In genomic region chr10:19414834-19415233, GRCm38 (mm10) we compare ENCODE assay signal across 31 mouse cellular contexts. TPM values are rescaled to one million over a fixed set of nuclear protein-coding genes. Genes with fewer than 3 reads are reported as not detected.
DNase-seq lines count a peak whose midpoint lies in the region; ATAC-seq lines count a peak whose summit lies in the region.
"Had no signal": no experiment of that assay in that cellular context is flagged by ENCODE, and none has a peak within 500 bp of the region (broad histone marks: within the 10 kb centered on the region; RNA-seq: fewer than 3 reads in every experiment).

No protein-coding gene starts in this region.

- H3K36me3 ChIP-seq in hindbrain, embryonic 10.5 days = no peaks in the 10 kb centered on the region
- H3K36me3 ChIP-seq in hindbrain, embryonic 12.5 days = no peaks in the 10 kb centered on the region
- H3K36me3 ChIP-seq in intestine, embryonic 14.5 days (ENCODE audit: control insufficient read depth, insufficient read depth, low read length) = no peaks in the 10 kb centered on the region
- no peaks in the 10 kb centered on the region for H3K36me3 ChIP-seq in intestine, embryonic 15.5 days
- no peaks in the 10 kb centered on the region for H3K36me3 ChIP-seq in hindbrain, embryonic 15.5 days
- H3K36me3 ChIP-seq in neural tube, embryonic 11.5 days (ENCODE audit: control insufficient read depth, insufficient read depth, low read length) = no peaks in the 10 kb centered on the region
- H3K36me3 ChIP-seq: embryonic facial prominence, embryonic 10.5 days; embryonic facial prominence, embryonic 13.5 days; forebrain, embryonic 12.5 days; forebrain, embryonic 15.5 days; G1E; heart, embryonic 10.5 days had no signal

- H3K9me3 ChIP-seq in hindbrain, embryonic 10.5 days = 0 out of 2 replicates have a peak, but pooled peaks cover 4% of the 10 kb centered on the region
- no peaks in the 10 kb centered on the region for H3K9me3 ChIP-seq in hindbrain, embryonic 12.5 days (replicated peaks)
- no peaks in the 10 kb centered on the region for H3K9me3 ChIP-seq in intestine, embryonic 14.5 days (ENCODE audit: control insufficient read depth, low read length)
- H3K9me3 ChIP-seq in intestine, embryonic 15.5 days = no peaks in the 10 kb centered on the region
- H3K9me3 ChIP-seq in hindbrain, embryonic 15.5 days = no peaks in the 10 kb centered on the region
- H3K9me3 ChIP-seq in neural tube, embryonic 11.5 days (ENCODE audit: control insufficient read depth, low read length) = no peaks in the 10 kb centered on the region
- H3K9me3 ChIP-seq: embryonic facial prominence, embryonic 10.5 days; embryonic facial prominence, embryonic 13.5 days; forebrain, embryonic 12.5 days; forebrain, embryonic 15.5 days; G1E; heart, embryonic 10.5 days had no signal

- no peak for ATAC-seq in hindbrain, embryonic 12.5 days (ENCODE audit: low FRiP score)
- no peak for ATAC-seq in intestine, embryonic 14.5 days (replicated peaks; ENCODE audit: low FRiP score, low TSS enrichment, low read depth)
- no peak for ATAC-seq in intestine, embryonic 15.5 days
- peak; percentile 15; the same call in 1 of the 2 replicates for ATAC-seq in hindbrain, embryonic 15.5 days (ENCODE audit: low FRiP score, low read depth)
- ATAC-seq in neural tube, embryonic 11.5 days (ENCODE audit: insufficient read depth, low FRiP score, low TSS enrichment) = 0 out of 2 replicates have a peak, but pooled peaks have one; percentile 11
- ATAC-seq: forebrain, embryonic 15.5 days; inflammation-experienced regulatory T-cells, adult 6 months; Patski had no signal

- H3K27me3 ChIP-seq in hindbrain, embryonic 10.5 days (ENCODE audit: insufficient read depth, poor library complexity, severe bottlenecking) = peaks cover 26% of the 10 kb centered on the region; the same call in 1 of the 2 replicates
- peaks cover 11% of the 10 kb centered on the region for H3K27me3 ChIP-seq in hindbrain, embryonic 12.5 days
- no peaks in the 10 kb centered on the region for H3K27me3 ChIP-seq in intestine, embryonic 14.5 days (replicated peaks; ENCODE audit: control insufficient read depth, insufficient read depth, low read length)
- H3K27me3 ChIP-seq in intestine, embryonic 15.5 days (replicated peaks) = no peaks in the 10 kb centered on the region
- peaks cover 13% of the 10 kb centered on the region; the same call in 1 of the 2 replicates for H3K27me3 ChIP-seq in hindbrain, embryonic 15.5 days
- H3K27me3 ChIP-seq in neural tube, embryonic 11.5 days (ENCODE audit: control insufficient read depth, insufficient read depth, low read length) = no peaks in the 10 kb centered on the region
- H3K27me3 ChIP-seq: CH12.LX; embryonic facial prominence, embryonic 13.5 days; forebrain, embryonic 12.5 days; forebrain, embryonic 15.5 days; Patski had no signal

- peaks cover 22% of the 10 kb centered on the region; the same call in 1 of the 2 replicates for H3K4me1 ChIP-seq in hindbrain, embryonic 10.5 days (replicated peaks)
- peaks cover 4% of the 10 kb centered on the region; the same call in 1 of the 2 replicates for H3K4me1 ChIP-seq in hindbrain, embryonic 12.5 days
- no peaks in the 10 kb centered on the region for H3K4me1 ChIP-seq in intestine, embryonic 14.5 days (replicated peaks; ENCODE audit: control insufficient read depth, insufficient read depth, low read length)
- H3K4me1 ChIP-seq in intestine, embryonic 15.5 days (replicated peaks) = no peaks in the 10 kb centered on the region
- H3K4me1 ChIP-seq in hindbrain, embryonic 15.5 days (replicated peaks) = no peaks in the 10 kb centered on the region
- H3K4me1 ChIP-seq in neural tube, embryonic 11.5 days (ENCODE audit: control insufficient read depth, insufficient read depth, low read length) = peaks cover 4% of the 10 kb centered on the region; the same call in 1 of the 2 replicates
- H3K4me1 ChIP-seq: embryonic facial prominence, embryonic 10.5 days; embryonic facial prominence, embryonic 13.5 days had no signal

- WGBS in hindbrain, embryonic 10.5 days = 54% methylated on average over 5 of the region's 5 CpGs
- WGBS in hindbrain, embryonic 12.5 days = 36% methylated on average over 5 of the region's 5 CpGs
- WGBS in intestine, embryonic 14.5 days = 28% methylated on average over 5 of the region's 5 CpGs
- WGBS in intestine, embryonic 15.5 days = 26% methylated on average over 5 of the region's 5 CpGs
- 26% methylated on average over 5 of the region's 5 CpGs for WGBS in hindbrain, embryonic 15.5 days
- WGBS in neural tube, embryonic 11.5 days = 18% methylated on average over 5 of the region's 5 CpGs

- H3K4me2 ChIP-seq in hindbrain, embryonic 12.5 days (replicated peaks) = no peak overlapping the region
- H3K4me2 ChIP-seq in intestine, embryonic 14.5 days (ENCODE audit: low read length) = no peak overlapping the region
- H3K4me2 ChIP-seq in intestine, embryonic 15.5 days (replicated peaks) = no peak overlapping the region
- no peak overlapping the region for H3K4me2 ChIP-seq in hindbrain, embryonic 15.5 days
- no peak overlapping the region; the same call in 1 of the 2 replicates for H3K4me2 ChIP-seq in neural tube, embryonic 11.5 days (ENCODE audit: low read depth)
- H3K4me2 ChIP-seq: embryonic facial prominence, embryonic 13.5 days; forebrain, embryonic 12.5 days; forebrain, embryonic 15.5 days had no signal

- DNase-seq in hindbrain, embryonic 10.5 days (ENCODE audit: low spot score) = no peak
- DNase-seq in intestine, embryonic 14.5 days (ENCODE audit: low spot score) = peak; percentile 35
- peak; percentile 19 for DNase-seq in neural tube, embryonic 11.5 days (ENCODE audit: low spot score)
- DNase-seq in natural killer cell, adult 2 months (ENCODE audit: low spot score in 2 of 2) = no peak
- DNase-seq: adrenal gland, adult 2 months; adrenal gland, postnatal 14 days; B cell, adult 2 months; cerebellum, adult 11-12 months; cerebellum, adult 8-10 months; cerebellum, postnatal 10 days; cerebellum, postnatal 36 days; gastrocnemius, postnatal 25 days; heart, adult 2 months; kidney, adult 11 months had no signal

- peak overlapping the region; percentile 23; the same call in 1 of the 2 replicates for H3K27ac ChIP-seq in hindbrain, embryonic 10.5 days
- H3K27ac ChIP-seq in hindbrain, embryonic 12.5 days = no peak overlapping the region
- no peak overlapping the region for H3K27ac ChIP-seq in intestine, embryonic 14.5 days (ENCODE audit: low read depth)
- no peak overlapping the region for H3K27ac ChIP-seq in intestine, embryonic 15.5 days
- H3K27ac ChIP-seq in hindbrain, embryonic 15.5 days (replicated peaks) = no peak overlapping the region
- no peak overlapping the region for H3K27ac ChIP-seq in neural tube, embryonic 11.5 days (ENCODE audit: low read depth, low read length)
- H3K27ac ChIP-seq: embryonic facial prominence, embryonic 10.5 days; embryonic facial prominence, embryonic 13.5 days; forebrain, embryonic 12.5 days; forebrain, embryonic 15.5 days; heart, adult 2 months; heart, embryonic 10.5 days had no signal

- no peak overlapping the region for H3K9ac ChIP-seq in hindbrain, embryonic 12.5 days
- H3K9ac ChIP-seq in intestine, embryonic 14.5 days (ENCODE audit: low read length) = no peak overlapping the region
- no peak overlapping the region for H3K9ac ChIP-seq in intestine, embryonic 15.5 days
- H3K9ac ChIP-seq in hindbrain, embryonic 15.5 days = no peak overlapping the region
- H3K9ac ChIP-seq in neural tube, embryonic 11.5 days (ENCODE audit: low read length) = no peak overlapping the region
- H3K9ac ChIP-seq: embryonic facial prominence, embryonic 13.5 days; forebrain, embryonic 12.5 days; forebrain, embryonic 15.5 days had no signal

- H3K4me3 ChIP-seq in hindbrain, embryonic 10.5 days = no peak overlapping the region; the same call in 1 of the 2 replicates
- H3K4me3 ChIP-seq in hindbrain, embryonic 12.5 days = no peak overlapping the region
- H3K4me3 ChIP-seq in intestine, embryonic 14.5 days (ENCODE audit: low read depth, low read length) = no peak overlapping the region
- H3K4me3 ChIP-seq in intestine, embryonic 15.5 days (replicated peaks) = no peak overlapping the region
- no peak overlapping the region for H3K4me3 ChIP-seq in hindbrain, embryonic 15.5 days
- H3K4me3 ChIP-seq in neural tube, embryonic 11.5 days (ENCODE audit: low read depth, low read length) = no peak overlapping the region
- H3K4me3 ChIP-seq: embryonic facial prominence, embryonic 10.5 days; embryonic facial prominence, embryonic 13.5 days; erythroblast, embryonic 14.5 days; forebrain, embryonic 12.5 days; forebrain, embryonic 15.5 days; heart, adult 2 months; heart, embryonic 10.5 days had no signal

RNA-seq across cellular contexts. Expression of gene Olig3, which starts 58.5 kb away (rescaled TPM):
- 82.0 and 99.1 TPM in 2 replicates for polyA plus RNA-seq in hindbrain, embryonic 10.5 days (2016; fragmentation: Nextera tagmentation; extraction: Ambion mirVana)
- 40.8 and 46.1 TPM in 2 replicates for polyA plus RNA-seq in hindbrain, embryonic 12.5 days (2016; fragmentation: Nextera tagmentation; extraction: Ambion mirVana)
- polyA plus RNA-seq in intestine, embryonic 14.5 days (2014; fragmentation: Nextera tagmentation; extraction: Ambion mirVana) = not detected in 2 replicates
- not detected in 2 replicates for polyA plus RNA-seq in intestine, embryonic 15.5 days (2015; fragmentation: Nextera tagmentation; extraction: Ambion mirVana)
- polyA plus RNA-seq in hindbrain, embryonic 15.5 days (2015; fragmentation: Nextera tagmentation; extraction: Ambion mirVana) = 11.3 and 11.6 TPM in 2 replicates
- polyA plus RNA-seq in neural tube, embryonic 11.5 days (2014; fragmentation: Nextera tagmentation; extraction: Ambion mirVana) = 36.6 and 38.9 TPM in 2 replicates
- polyA plus RNA-seq: adrenal gland, adult 2 months; cortical plate, adult 2 months; erythroblast, embryonic 14.5 days; G1E; gonadal fat pad, adult 2 months; heart, adult 2 months; heart, embryonic 10.5 days; heart, embryonic 14.5 days; heart, postnatal 0 days; inflammation-experienced regulatory T-cells, adult 6 months had no signal

Comparison
In these comparisons a context has a peak if more than half of its experiments do, and no peak if none do; other contexts are left out.
1. ATAC-seq: peak in hindbrain, embryonic 15.5 days (single experiment) and neural tube, embryonic 11.5 days (single experiment); none in hindbrain, embryonic 12.5 days (single experiment), intestine, embryonic 14.5 days (single experiment) and intestine, embryonic 15.5 days (single experiment).
2. DNase-seq: peak in intestine, embryonic 14.5 days (single experiment) and neural tube, embryonic 11.5 days (single experiment); none in hindbrain, embryonic 10.5 days (single experiment) and natural killer cell, adult 2 months (0 of 2).
3. RNA of gene Olig3, which starts 58.5 kb away (polyA plus RNA-seq): 82.0 to 99.1 TPM in hindbrain, embryonic 10.5 days, 40.8 to 46.1 TPM in hindbrain, embryonic 12.5 days, 36.6 to 38.9 TPM in neural tube, embryonic 11.5 days and 11.3 to 11.6 TPM in hindbrain, embryonic 15.5 days; not detected in intestine, embryonic 15.5 days and not detected in intestine, embryonic 14.5 days; every median in the first group is over 10 times any median in the second.